Mouse (Mus musculus): ENCODE measurements around the gene Arhgap4. TPM values are rescaled to one million over a fixed set of nuclear protein-coding genes. Genes with fewer than 3 reads are reported as not detected.

Gene Arhgap4
- total RNA-seq, 4 experiments from 2014 or later, result 0.22 to 1.1 (median 0.57) TPM

- no peak for DNase-seq (ENCODE audit: low spot score in 2 of 2)
These were observed 67.2 kb downstream of the Arhgap4 start for GRCm38 (mm10) chrX:73854326-73855086.

Other genes starting within 250 kb of the Arhgap4 start
- 100 to 1,000 TPM in 3 of 4 experiments, 10 to 100 TPM in 1; 95.0 to 131 (median 122) TPM for gene Slc6a8, start 248.7 kb downstream of the Arhgap4 start, total RNA-seq (2022)
- 10 to 100 TPM; 51.3 to 65.3 (median 61.4) TPM for gene Bcap31, start 205.7 kb downstream of the Arhgap4 start, total RNA-seq (2022)
- 10 to 100 TPM; 16.6 to 20.5 (median 19.7) TPM for gene Abcd1, start 205.3 kb downstream of the Arhgap4 start, total RNA-seq (2022)
- gene Plxnb3, start 164.8 kb downstream of the Arhgap4 start, total RNA-seq (2022), result under 1 TPM; 0.24 to 0.70 (median 0.39) TPM
- gene Srpk3, start 147.5 kb downstream of the Arhgap4 start, total RNA-seq (2022), result 10 to 100 TPM; 30.4 to 34.6 (median 32.5) TPM
- 100 to 1,000 TPM; 347 to 391 (median 361) TPM for gene Idh3g, start 135.0 kb downstream of the Arhgap4 start, total RNA-seq (2022)
- gene Ssr4, start 134.8 kb downstream of the Arhgap4 start, total RNA-seq (2022), result 10 to 100 TPM; 79.3 to 97.7 (median 86.9) TPM
- 1 to 10 TPM in 1 of 4 experiments, under 1 TPM in 3; 0.44 to 1.0 (median 0.81) TPM for gene Pdzd4, start 96.9 kb downstream of the Arhgap4 start, total RNA-seq (2022)
- not detected for gene Avpr2, start 29.8 kb downstream of the Arhgap4 start, total RNA-seq (2022)
- gene L1cam, start 25.8 kb downstream of the Arhgap4 start, total RNA-seq (2022), result 1 to 10 TPM; 1.7 to 3.1 (median 2.6) TPM
- 10 to 100 TPM; 46.6 to 61.8 (median 47.7) TPM for gene Naa10, start 74 bp upstream of the Arhgap4 start, total RNA-seq (2022)
- gene Renbp, start 9.0 kb upstream of the Arhgap4 start, total RNA-seq (2022), result 1 to 10 TPM in 3 of 4 experiments, under 1 TPM in 1; 0.87 to 2.3 (median 1.5) TPM
- 10 to 100 TPM; 29.8 to 34.0 (median 32.0) TPM for gene Hcfc1, start 44.5 kb upstream of the Arhgap4 start, total RNA-seq (2022)
- 10 to 100 TPM; 34.9 to 39.0 (median 37.5) TPM for gene Irak1, start 102.0 kb upstream of the Arhgap4 start, total RNA-seq (2022)
- 1 to 10 TPM in 1 of 4 experiments, under 1 TPM in 1, not detected in 2; 0.46 to 1.5 TPM for gene Opn1mw, start 205.6 kb upstream of the Arhgap4 start, total RNA-seq (2022)
- gene Mecp2, start 213.5 kb upstream of the Arhgap4 start, total RNA-seq (2022), result 10 to 100 TPM; 27.8 to 32.8 (median 29.0) TPM
- not detected for gene Tex28, start 246.0 kb upstream of the Arhgap4 start, total RNA-seq (2022)

Measured in gastrocnemius, adult 8-10 months (tissue).